Comparison of ENCODE assay signal across 9 mouse cellular contexts in the genomic region with DNA sequence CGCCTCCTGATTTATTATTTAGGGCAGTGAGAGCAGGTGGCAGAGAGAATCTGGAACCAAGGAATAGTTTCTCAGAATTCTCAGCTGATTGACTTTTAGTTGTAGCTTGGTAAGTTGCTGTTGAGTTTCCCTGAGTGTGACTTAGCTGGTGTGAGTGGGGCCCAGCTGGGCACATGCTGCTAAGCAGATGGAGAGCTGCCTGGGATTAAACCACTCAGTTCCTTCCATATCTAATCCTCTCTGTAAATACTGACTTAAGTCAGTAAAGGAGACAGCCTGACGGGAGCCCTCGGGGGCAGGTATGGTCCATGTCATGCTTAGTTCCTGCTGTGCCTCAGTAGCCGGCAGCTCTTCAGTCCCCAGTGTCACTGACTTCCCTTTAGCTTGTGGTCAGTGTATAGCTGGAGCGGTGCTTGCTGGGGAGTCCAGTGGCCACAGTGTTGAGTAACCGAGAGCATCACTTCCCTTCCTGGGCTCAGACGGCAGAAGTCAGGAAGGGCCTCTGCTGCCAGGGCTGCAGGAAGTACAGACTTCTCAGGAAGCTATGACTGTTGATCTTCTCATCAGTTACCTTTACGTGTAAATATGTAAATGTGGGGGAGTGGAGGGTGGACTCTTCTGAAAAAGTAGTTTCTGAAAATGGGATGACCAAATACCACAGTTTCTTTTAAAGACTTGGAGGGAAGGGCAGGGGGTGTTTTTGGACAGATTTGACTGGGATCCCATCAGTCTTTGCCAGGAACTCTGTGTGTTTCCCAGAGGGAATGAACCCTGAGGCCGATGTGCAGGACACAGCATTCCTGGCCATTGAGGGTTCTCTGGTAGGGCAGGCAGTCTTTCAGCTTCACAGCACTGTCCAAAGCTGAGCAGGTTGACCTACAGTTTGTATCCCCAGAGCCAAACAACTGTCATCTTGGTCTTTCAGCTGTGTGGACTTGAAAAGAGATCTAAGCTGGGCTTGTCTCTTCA. TPM values are rescaled to one million over a fixed set of nuclear protein-coding genes. Genes with fewer than 3 reads are reported as not detected.
DNase-seq lines count a peak whose midpoint lies in the region; ATAC-seq and TF ChIP-seq lines count a peak whose summit lies in the region.
"Had no signal": no experiment of that assay in that cellular context is flagged by ENCODE, and none has a peak within 500 bp of the region (broad histone marks: within the 10 kb centered on the region; RNA-seq: fewer than 3 reads in every experiment).

No protein-coding gene starts in this region.

- H3K4me1 ChIP-seq in heart, embryonic 11.5 days (ENCODE audit: control insufficient read depth, insufficient read depth, low read length), result peaks cover 71% of the 10 kb centered on the region

- intact Hi-C loops in gastrocnemius, postnatal 36 days (cut with DNase I), result no loop called here

- DNase-seq in heart, adult 18-20 months, result peak; percentile 41 to 78
- peak; percentile 34 for DNase-seq in heart, postnatal 4 days
- DNase-seq in urinary bladder, postnatal 14 days (ENCODE audit: low spot score), result no peak
- no peak for DNase-seq in gastrocnemius, postnatal 36 days
- no peak for DNase-seq in cerebellum, adult 11 months

- H3K79me2 ChIP-seq in C2C12 (ENCODE audit: control insufficient read depth, insufficient read depth) (peaks cover 99% of the 10 kb centered on the region), macrophage (ENCODE audit: inconsistent target) (peaks cover 93% of the 10 kb centered on the region)

- H3K4me2 ChIP-seq in heart, embryonic 11.5 days, result no peak overlapping the region
- H3K4me2 ChIP-seq: forebrain, embryonic 13.5 days had no signal

- H3K9me3 ChIP-seq in heart, embryonic 11.5 days (replicated peaks; ENCODE audit: control insufficient read depth, low read length), result no peaks in the 10 kb centered on the region
- H3K9me3 ChIP-seq: forebrain, embryonic 13.5 days had no signal

- no peak for ATAC-seq in heart, embryonic 11.5 days (replicated peaks; ENCODE audit: insufficient number of reproducible peaks, low FRiP score, low TSS enrichment)
- ATAC-seq: forebrain, embryonic 13.5 days had no signal

- no peaks in the 10 kb centered on the region for H3K27me3 ChIP-seq in heart, embryonic 11.5 days (ENCODE audit: control insufficient read depth, insufficient read depth, low read length)
- H3K27me3 ChIP-seq in C2C12 (ENCODE audit: control insufficient read depth, insufficient read depth, insufficient read length), result no peaks in the 10 kb centered on the region
- H3K27me3 ChIP-seq: forebrain, embryonic 13.5 days had no signal

- H3ac ChIP-seq in C2C12 (ENCODE audit: control insufficient read depth, insufficient read length, low read depth), result peak overlapping the region; percentile 10

- H3K4me3 ChIP-seq in heart, embryonic 11.5 days (ENCODE audit: low read depth, low read length), result no peak overlapping the region
- H3K4me3 ChIP-seq in C2C12 (ENCODE audit: insufficient read depth, poor library complexity, severe bottlenecking) (no peak overlapping the region), macrophage (ENCODE audit: inconsistent target) (no peak overlapping the region)
- H3K4me3 ChIP-seq: forebrain, embryonic 13.5 days had no signal

- no peaks in the 10 kb centered on the region for H3K36me3 ChIP-seq in heart, embryonic 11.5 days (ENCODE audit: control insufficient read depth, insufficient read depth, low read length)
- H3K36me3 ChIP-seq in C2C12 (ENCODE audit: control insufficient read depth, insufficient read depth) (peaks cover 2% of the 10 kb centered on the region), macrophage (ENCODE audit: inconsistent target) (no peaks in the 10 kb centered on the region)

- peaks cover 92% of the 10 kb centered on the region for H3K79me3 ChIP-seq in C2C12 (ENCODE audit: low read depth)

- 51% methylated on average over 9 of the region's 9 CpGs for WGBS in heart, embryonic 11.5 days (ENCODE audit: insufficient replicate concordance)
- WGBS in macrophage (ENCODE audit: missing documents), result 13% methylated on average over 9 of the region's 9 CpGs

- H3K27ac ChIP-seq in heart, embryonic 11.5 days (ENCODE audit: low read depth, low read length), result no peak overlapping the region
- H3K27ac ChIP-seq in macrophage, result peak overlapping the region; percentile 84
- H3K27ac ChIP-seq: forebrain, embryonic 13.5 days had no signal

- no peak overlapping the region for H3K9ac ChIP-seq in heart, embryonic 11.5 days (ENCODE audit: low read depth, low read length)
- H3K9ac ChIP-seq: forebrain, embryonic 13.5 days had no signal

- TF ChIP-seq CTCF in C2C12 (IDR thresholded peaks at IDR 0.05; ENCODE audit: control insufficient read depth, insufficient read depth, insufficient read length), result no peak

TF ChIP-seq in C2C12, 6 proteins besides CTCF, POLR2A, EP300 and RAD21:
- TF ChIP-seq MYOD1 (IDR thresholded peaks at IDR 0.05; ENCODE audit: control insufficient read depth, insufficient read length, low read depth) (no peak), CEBPB (IDR thresholded peaks at IDR 0.05; ENCODE audit: low read depth) (peak; percentile 89)
TF ChIP-seq in C2C12: peak in this region for 1.

RNA-seq across cellular contexts. Expression of gene Pgs1, which starts 5.7 kb away (rescaled TPM):
- 10 to 100 TPM; 17.0 to 18.8 TPM for total RNA-seq in heart, adult 18-20 months (2021)
- 26.5 and 27.4 TPM in 2 replicates for polyA plus RNA-seq in heart, embryonic 11.5 days (2014; fragmentation: Nextera tagmentation; extraction: Ambion mirVana)
- polyA plus RNA-seq in C2C12 (2012; fragmentation: generic; extraction: Trizol), result 65.8 TPM
- total RNA-seq in heart, postnatal 4 days (2021), result 10 to 100 TPM; 25.0 to 26.2 TPM
- total RNA-seq in macrophage (2018; cell fraction: chromatin; rRNA removed), result 100 to 1,000 TPM; 115 to 839 (median 194) TPM
- total RNA-seq in macrophage (2018; cell fraction: cytosol; rRNA removed), result 10 to 100 TPM; 18.3 to 57.3 (median 29.4) TPM
- 100 to 1,000 TPM in 16 of 26 experiments, 10 to 100 TPM in 10; 65.7 to 895 (median 111) TPM for total RNA-seq in macrophage (2018; cell fraction: nucleus; rRNA removed)
- 12.0 to 40.0 TPM (median 28.0 TPM) in 3 replicates for polyA plus RNA-seq in macrophage (2018)
- 10 to 100 TPM; 17.9 to 18.9 TPM for total RNA-seq in gastrocnemius, postnatal 36 days (2021)

RNA-seq across cellular contexts. Expression of gene Socs3, which starts 21.9 kb away (rescaled TPM):
- 1 to 10 TPM; 3.2 to 3.5 TPM for total RNA-seq in heart, adult 18-20 months (2021)
- polyA plus RNA-seq in heart, embryonic 11.5 days (2014; fragmentation: Nextera tagmentation; extraction: Ambion mirVana), result 3.6 and 4.5 TPM in 2 replicates
- polyA plus RNA-seq in C2C12 (2012; fragmentation: generic; extraction: Trizol), result 12.5 TPM
- total RNA-seq in heart, postnatal 4 days (2021), result 1 to 10 TPM; 5.5 TPM
- 100 to 1,000 TPM in 18 of 26 experiments, 10 to 100 TPM in 5, 1 to 10 TPM in 3; 3.6 to 749 (median 239) TPM for total RNA-seq in macrophage (2018; cell fraction: chromatin; rRNA removed)
- total RNA-seq in macrophage (2018; cell fraction: cytosol; rRNA removed), result 1,000 to 10,000 TPM in 3 of 26 experiments, 100 to 1,000 TPM in 15, 10 to 100 TPM in 6, 1 to 10 TPM in 2; 3.4 to 1,133 (median 302) TPM
- 1,000 to 10,000 TPM in 2 of 26 experiments, 100 to 1,000 TPM in 17, 10 to 100 TPM in 6, 1 to 10 TPM in 1; 3.2 to 1,503 (median 563) TPM for total RNA-seq in macrophage (2018; cell fraction: nucleus; rRNA removed)
- 2.0 to 6.9 TPM (median 2.3 TPM) in 3 replicates for polyA plus RNA-seq in macrophage (2018)
- 1 to 10 TPM; 1.8 to 4.7 TPM for total RNA-seq in gastrocnemius, postnatal 36 days (2021)

Comparison
In these comparisons a context has a peak if more than half of its experiments do, and no peak if none do; other contexts are left out.
1. DNase-seq: peak in heart, adult 18-20 months (2 of 2) and heart, postnatal 4 days (single experiment); none in urinary bladder, postnatal 14 days (single experiment), gastrocnemius, postnatal 36 days (0 of 2) and cerebellum, adult 11 months (single experiment).